Mouse (Mus musculus): Measurements from ENCODE around the gene Olr1. TPM values are rescaled to one million over a fixed set of nuclear protein-coding genes. Genes with fewer than 3 reads are reported as not detected.
A peak's percentile ranks its signal among the peaks of the same experiment; 100 is the strongest.

The Olr1 gene
- total and polyA plus RNA-seq, 2 experiments from 2014 or later: 0.09 TPM; not detected in 1

DNA sequence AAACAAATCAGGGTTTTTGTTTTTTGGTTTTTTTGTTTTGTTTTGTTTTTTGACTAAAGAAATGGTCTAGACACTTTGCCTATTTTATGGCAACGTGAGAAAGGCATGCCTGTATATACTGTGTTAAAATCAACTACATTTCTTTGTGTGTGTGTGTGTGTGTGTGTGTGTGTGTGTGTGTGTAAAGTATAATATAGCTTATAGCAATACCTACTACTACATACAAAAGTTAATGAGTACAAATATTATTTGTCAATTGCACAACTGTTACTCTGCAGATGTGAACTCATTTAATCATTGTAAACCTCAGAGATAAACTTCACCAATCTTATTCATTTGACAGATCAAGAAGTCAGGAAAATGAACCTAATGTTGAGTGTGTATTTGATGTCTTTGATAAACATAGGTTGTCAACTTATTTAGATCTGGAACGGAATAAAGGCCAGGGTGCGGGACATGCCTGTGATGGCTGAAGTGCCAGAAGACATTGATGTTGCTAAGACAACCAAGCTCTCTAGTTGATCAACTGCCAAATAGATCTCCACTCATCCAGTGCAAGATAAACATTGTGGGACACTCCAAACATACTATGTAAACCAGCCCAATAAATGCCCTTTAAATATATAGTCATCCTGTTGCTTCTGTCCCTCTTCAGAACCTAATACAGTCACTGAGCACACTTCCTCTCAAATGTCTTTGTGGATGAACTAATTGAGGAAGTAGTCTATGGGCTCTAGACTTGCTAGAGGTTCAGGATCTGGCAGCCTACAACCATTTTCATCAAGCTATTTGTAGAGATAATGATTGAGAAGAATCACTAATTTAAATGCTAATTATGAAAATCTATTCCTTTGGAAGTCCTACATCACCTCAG is 9.4 kb downstream of the Olr1 start:
- DNase-seq (ENCODE audit: low spot score) (no peak), ATAC-seq (no peak)
- H3K4me1 ChIP-seq (ENCODE audit: insufficient read depth, low read length): no peaks in the 10 kb centered on the region
- TF ChIP-seq CTCF (IDR thresholded peaks at IDR 0.05; ENCODE audit: low read depth): no peak
- H3K27me3 ChIP-seq (ENCODE audit: insufficient read depth, low read length): no peaks in the 10 kb centered on the region
- no peak overlapping the region for H3K9ac ChIP-seq (replicated peaks; ENCODE audit: low read length)
- H3K4me3 ChIP-seq (ENCODE audit: low read length): no peak overlapping the region
- 82% methylated on average over 3 of the region's 3 CpGs for WGBS
- 0 out of 2 replicates have a peak, but pooled peaks cover 2% of the 10 kb centered on the region for H3K9me3 ChIP-seq (ENCODE audit: low read length)
- no peaks in the 10 kb centered on the region for H3K36me3 ChIP-seq (ENCODE audit: insufficient read depth, low read length)
- H3K4me2 ChIP-seq (ENCODE audit: low read depth, low read length): no peak overlapping the region
- no peak overlapping the region for H3K27ac ChIP-seq

- ATAC-seq (no peak), DNase-seq (ENCODE audit: low spot score) (no peak)
- H3K4me1 ChIP-seq (ENCODE audit: insufficient read depth, low read length): no peaks in the 10 kb centered on the region
- TF ChIP-seq CTCF (IDR thresholded peaks at IDR 0.05; ENCODE audit: low read depth): no peak
- no peaks in the 10 kb centered on the region for H3K27me3 ChIP-seq (ENCODE audit: insufficient read depth, low read length)
- H3K4me3 ChIP-seq (ENCODE audit: low read length): no peak overlapping the region
- H3K4me2 ChIP-seq (ENCODE audit: low read depth, low read length): no peak overlapping the region
- H3K9me3 ChIP-seq (ENCODE audit: low read length): no peaks in the 10 kb centered on the region
- no peaks in the 10 kb centered on the region for H3K36me3 ChIP-seq (ENCODE audit: insufficient read depth, low read length)
- no peak overlapping the region for H3K27ac ChIP-seq
- no peak overlapping the region for H3K9ac ChIP-seq (replicated peaks; ENCODE audit: low read length)
- 86% methylated on average over 4 of the region's 4 CpGs for WGBS
Measured at GRCm38 (mm10) chr6:129494924-129495323, 12.0 kb downstream of the Olr1 start.

DNA sequence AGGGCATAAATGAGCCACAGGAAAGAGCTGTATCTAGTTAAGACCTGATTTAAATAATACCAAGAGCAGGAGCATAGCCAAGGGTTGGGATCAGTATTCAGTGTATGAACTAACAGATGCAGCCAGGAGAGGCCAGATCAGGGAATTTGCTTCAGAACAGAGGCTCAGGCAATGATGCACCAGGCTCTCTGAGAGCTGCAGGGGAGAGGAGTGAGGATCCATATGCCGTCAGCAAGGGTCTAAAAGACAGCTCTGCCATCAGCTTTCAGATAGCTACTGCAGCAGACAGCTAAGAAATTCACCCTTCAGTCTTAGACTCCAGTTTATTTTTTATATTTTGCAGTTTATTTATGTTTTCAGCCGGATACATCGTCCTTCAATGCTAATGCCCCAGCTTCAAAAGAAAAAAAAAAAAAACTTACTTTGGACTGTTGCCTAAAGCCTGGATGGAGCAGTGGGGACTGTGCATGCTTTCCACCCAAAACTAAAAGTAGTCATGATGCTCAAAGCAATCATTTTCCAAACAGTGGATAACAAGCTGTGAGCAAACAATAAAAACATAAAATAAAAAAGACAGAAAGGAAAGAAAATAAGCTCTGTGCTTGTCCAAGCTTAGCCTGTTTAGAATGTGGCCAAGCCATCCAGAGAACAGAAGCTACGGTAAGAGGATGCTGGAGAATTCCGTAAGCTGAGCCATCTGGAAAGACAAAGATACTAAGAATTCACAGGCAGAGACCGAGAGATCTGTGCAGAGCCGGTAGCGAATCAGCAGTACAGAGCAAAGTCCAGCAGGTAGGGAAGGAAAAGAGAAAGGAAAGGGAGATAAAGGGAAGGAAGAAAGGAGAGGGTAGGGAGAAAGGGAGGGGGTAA is 26.6 kb downstream of the Olr1 start:
- peak; percentile 94 for ATAC-seq

DNA sequence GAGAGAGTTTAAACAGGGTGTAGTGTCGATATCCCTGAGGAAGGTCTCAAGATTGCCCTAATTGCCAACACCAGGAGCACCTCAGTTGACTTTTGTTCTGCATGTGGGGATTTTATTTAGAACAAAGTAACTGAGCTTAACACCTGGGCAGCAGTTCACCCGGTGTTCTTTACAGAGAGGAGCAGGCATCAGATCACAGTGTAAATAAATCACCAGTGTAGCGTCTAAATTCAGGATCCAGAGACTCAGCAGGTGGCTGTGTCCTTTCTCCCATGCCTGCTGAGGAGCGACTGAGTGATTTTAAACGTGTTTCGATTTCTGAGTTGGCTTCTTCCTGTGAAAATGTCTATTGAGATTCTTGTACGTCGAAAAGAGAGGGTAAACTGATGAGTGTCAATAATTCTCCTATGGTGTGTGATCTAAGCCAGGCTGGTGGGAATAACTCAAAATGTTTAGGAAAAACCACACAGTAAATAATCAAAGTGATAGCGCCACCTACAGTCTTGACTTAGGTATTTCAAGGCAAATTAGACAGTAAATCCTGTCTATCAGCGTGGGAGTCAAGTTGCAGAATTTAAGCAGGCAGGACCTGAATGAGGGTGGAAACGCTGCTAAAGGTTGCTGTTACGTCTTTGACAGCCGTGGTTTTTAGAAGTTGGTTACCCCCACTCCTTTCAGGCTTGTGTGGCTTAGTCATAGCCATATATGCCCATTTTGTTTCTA is 30.4 kb downstream of the Olr1 start:
- DNase-seq (ENCODE audit: low spot score): peak; percentile 71
- 36% methylated on average over 13 of the region's 13 CpGs for WGBS
- Histone ChIP-seq H3K4me3 (ENCODE audit: low read length) (no peak overlapping the region), H3K9me3 (ENCODE audit: low read length) (no peaks in the 10 kb centered on the region), H3K4me1 (ENCODE audit: insufficient read depth, low read length) (no peaks in the 10 kb centered on the region), H3K27me3 (ENCODE audit: insufficient read depth, low read length) (no peaks in the 10 kb centered on the region), H3K36me3 (ENCODE audit: insufficient read depth, low read length) (no peaks in the 10 kb centered on the region), H3K27ac (no peak overlapping the region), H3K4me2 (ENCODE audit: low read depth, low read length) (no peak overlapping the region), H3K9ac (replicated peaks; ENCODE audit: low read length) (no peak overlapping the region)
- peak; percentile 70 for TF ChIP-seq CTCF (IDR thresholded peaks at IDR 0.05; ENCODE audit: low read depth)
- no peak for ATAC-seq

More for the DNA sequence above, 26.6 kb downstream of the Olr1 start:
- Histone ChIP-seq H3K27ac (peak overlapping the region; percentile 51), H3K9me3 (ENCODE audit: low read length) (no peaks in the 10 kb centered on the region), H3K27me3 (ENCODE audit: insufficient read depth, low read length) (no peaks in the 10 kb centered on the region), H3K4me3 (ENCODE audit: low read length) (no peak overlapping the region), H3K4me1 (ENCODE audit: insufficient read depth, low read length) (no peaks in the 10 kb centered on the region), H3K36me3 (ENCODE audit: insufficient read depth, low read length) (no peaks in the 10 kb centered on the region), H3K4me2 (ENCODE audit: low read depth, low read length) (peak overlapping the region; percentile 25), H3K9ac (replicated peaks; ENCODE audit: low read length) (no peak overlapping the region)
- peak; percentile 75 for DNase-seq (ENCODE audit: low spot score)
- WGBS: 42% methylated on average over 8 of the region's 8 CpGs
- TF ChIP-seq CTCF (IDR thresholded peaks at IDR 0.05; ENCODE audit: low read depth): no peak

- Histone ChIP-seq H3K9ac (replicated peaks; ENCODE audit: low read length) (no peak overlapping the region), H3K4me1 (ENCODE audit: insufficient read depth, low read length) (no peaks in the 10 kb centered on the region), H3K4me2 (ENCODE audit: low read depth, low read length) (no peak overlapping the region), H3K4me3 (ENCODE audit: low read length) (no peak overlapping the region), H3K9me3 (ENCODE audit: low read length) (no peaks in the 10 kb centered on the region), H3K27ac (no peak overlapping the region), H3K36me3 (ENCODE audit: insufficient read depth, low read length) (no peaks in the 10 kb centered on the region), H3K27me3 (ENCODE audit: insufficient read depth, low read length) (no peaks in the 10 kb centered on the region)
- no peak for TF ChIP-seq CTCF (IDR thresholded peaks at IDR 0.05; ENCODE audit: low read depth)
- DNase-seq (ENCODE audit: low spot score): no peak
- WGBS: 80% methylated on average over 5 of the region's 5 CpGs
- no peak for ATAC-seq
Measured at GRCm38 (mm10) chr6:129472627-129473026, 34.3 kb downstream of the Olr1 start.

DNA sequence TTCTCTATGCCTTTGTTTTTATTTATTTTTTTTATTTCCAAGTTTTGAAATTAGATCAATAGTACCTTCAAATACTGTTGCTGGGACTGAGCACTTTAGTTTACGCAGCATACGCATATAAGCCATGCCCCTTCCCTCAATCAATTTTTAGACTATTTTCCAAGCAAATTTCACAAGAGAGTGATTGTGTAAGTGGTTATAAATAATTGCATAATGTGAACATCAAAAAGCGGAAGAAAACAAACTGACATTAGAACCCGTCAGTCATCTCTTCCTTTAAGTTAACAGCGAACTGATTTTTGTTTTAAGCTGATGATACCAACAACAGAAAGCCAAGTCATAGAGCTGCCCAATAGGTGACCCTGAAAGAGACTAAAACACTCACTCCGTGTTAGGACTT is 35.6 kb downstream of the Olr1 start:
- Histone ChIP-seq H3K4me2 (ENCODE audit: low read depth, low read length) (no peak overlapping the region), H3K9ac (replicated peaks; ENCODE audit: low read length) (no peak overlapping the region), H3K27me3 (ENCODE audit: insufficient read depth, low read length) (no peaks in the 10 kb centered on the region), H3K4me3 (ENCODE audit: low read length) (no peak overlapping the region), H3K36me3 (ENCODE audit: insufficient read depth, low read length) (no peaks in the 10 kb centered on the region), H3K27ac (no peak overlapping the region), H3K4me1 (ENCODE audit: insufficient read depth, low read length) (no peaks in the 10 kb centered on the region), H3K9me3 (ENCODE audit: low read length) (no peaks in the 10 kb centered on the region)
- DNase-seq (ENCODE audit: low spot score): no peak
- no peak for ATAC-seq
- WGBS: 94% methylated on average over 6 of the region's 6 CpGs
- TF ChIP-seq CTCF (IDR thresholded peaks at IDR 0.05; ENCODE audit: low read depth): no peak
